Mouse (Mus musculus) MEL (cell line): Measurements from ENCODE around the gene Myo10. TPM values are rescaled to one million over a fixed set of nuclear protein-coding genes. Genes with fewer than 3 reads are reported as not detected.

Experiments
- DNase-seq: peaks from one replicate; pipeline ENCODE4 v3.0.0; 2011; ENCODE audit warnings: low read depth, low spot score
- H3K27ac ChIP-seq: 2 replicates; pipeline ENCODE4 v1.5.1; 2012; ENCODE audit warnings: low read depth, mild to moderate bottlenecking, control low read depth, low read length, moderate library complexity; ENCODE audit not compliant: control insufficient read depth
- H3K27me3 ChIP-seq, 2 experiments: fragments of 150-350 bp in 1 of 2; sonication (generic) in 1 of 2; 2 replicates each; pipeline ENCODE4 v1.6.1; 2012; ENCODE audit warnings: low read length in 2 of 2, mild to moderate bottlenecking in 2 of 2, improper control_type of control experiment in 1 of 2, moderate library complexity in 1 of 2; ENCODE audit not compliant: insufficient read depth in 2 of 2, control insufficient read depth in 1 of 2
- H3K36me3 ChIP-seq, 2 experiments: 2 replicates each; pipeline ENCODE4 v1.6.1; 2012 to 2014; ENCODE audit warnings: low read length in 2 of 2, improper control_type of control experiment in 1 of 2, inconsistent platforms in 1 of 2, mild to moderate bottlenecking in 1 of 2; ENCODE audit not compliant: insufficient read depth in 2 of 2, control insufficient read depth in 1 of 2
- H3K4me1 ChIP-seq, 2 experiments: fragments of 150-350 bp in 1 of 2; sonication (generic) in 1 of 2; 2 replicates each; pipeline ENCODE4 v1.6.1; 2012; ENCODE audit warnings: low read length in 2 of 2, improper control_type of control experiment in 1 of 2, mild to moderate bottlenecking in 1 of 2; ENCODE audit not compliant: insufficient read depth in 2 of 2, control insufficient read depth in 1 of 2
- H3K4me3 ChIP-seq, 2 experiments: fragments of 150-350 bp in 1 of 2; sonication (generic) in 1 of 2; 2 replicates each; pipeline ENCODE4 v1.5.1; 2012; ENCODE audit warnings: low read depth in 2 of 2, low read length in 2 of 2, mild to moderate bottlenecking in 2 of 2, moderate library complexity in 2 of 2, control low read depth in 1 of 2, improper control_type of control experiment in 1 of 2; ENCODE audit not compliant: control insufficient read depth in 1 of 2, insufficient read depth in 1 of 2
- H3K79me2 ChIP-seq: 2 replicates; pipeline ENCODE4 v1.6.1; 2012; ENCODE audit warnings: mild to moderate bottlenecking, low read length, moderate library complexity; ENCODE audit not compliant: control insufficient read depth, poor library complexity, insufficient read depth
- H3K9ac ChIP-seq: 2 replicates; pipeline ENCODE4 v1.6.1; 2012; ENCODE audit warnings: low read depth, mild to moderate bottlenecking, control low read depth, low read length, moderate library complexity; ENCODE audit not compliant: control insufficient read depth, poor library complexity, severe bottlenecking
- H3K9me3 ChIP-seq: fragments of 150-350 bp; sonication (generic); replicated peaks from 2 replicates; pipeline ENCODE4 v1.6.1; 2012; ENCODE audit warnings: mild to moderate bottlenecking, low read length, improper control_type of control experiment, moderate library complexity; ENCODE audit not compliant: insufficient read depth
- CTCF ChIP-seq, 3 experiments: IDR thresholded peaks in 2 of 3; conservative IDR thresholded peaks in 1 of 3; 2 replicates each; pipeline ENCODE4 v1.5.1; 2011 to 2012; ENCODE audit warnings: low read length in 3 of 3, low read depth in 2 of 3, mild to moderate bottlenecking in 2 of 3, improper control_type of control experiment in 1 of 3, inconsistent platforms in 1 of 3, mixed read lengths in 1 of 3, moderate library complexity in 1 of 3; ENCODE audit not compliant: control insufficient read depth in 1 of 3, insufficient read depth in 1 of 3, poor library complexity in 1 of 3, severe bottlenecking in 1 of 3
- E2F4 ChIP-seq: IDR thresholded peaks from 2 replicates; pipeline ENCODE4 v1.6.1; 2011; ENCODE audit warnings: low read depth, low read length, improper control_type of control experiment, borderline replicate concordance
- ELF1 ChIP-seq: IDR thresholded peaks from 2 replicates; pipeline ENCODE4 v1.6.1; 2014; ENCODE audit warnings: low read depth, mild to moderate bottlenecking, inconsistent platforms, low read length, improper control_type of control experiment, moderate library complexity
- ETS1 ChIP-seq: IDR thresholded peaks from 2 replicates; pipeline ENCODE4 v1.6.1; 2012; ENCODE audit warnings: low read depth, mild to moderate bottlenecking, inconsistent platforms, low read length, improper control_type of control experiment, moderate library complexity
- MAZ ChIP-seq: IDR thresholded peaks from 2 replicates; pipeline ENCODE4 v1.6.1; 2012; ENCODE audit warnings: low read depth, mild to moderate bottlenecking, inconsistent platforms, low read length, improper control_type of control experiment
- MEF2A ChIP-seq: IDR thresholded peaks from 2 replicates; pipeline ENCODE4 v1.6.1; 2014; ENCODE audit warnings: low read depth, mild to moderate bottlenecking, inconsistent platforms, low read length, improper control_type of control experiment; ENCODE audit not compliant: poor library complexity, insufficient replicate concordance, severe bottlenecking; ENCODE audit errors: extremely low read depth
- MXI1 ChIP-seq: IDR thresholded peaks from 2 replicates; pipeline ENCODE4 v1.6.1; 2011; ENCODE audit warnings: mild to moderate bottlenecking, low read depth, low read length, improper control_type of control experiment
- MYB ChIP-seq: IDR thresholded peaks from 2 replicates; pipeline ENCODE4 v1.6.1; 2011; ENCODE audit warnings: mild to moderate bottlenecking, low read depth, low read length, improper control_type of control experiment
- NRF1 ChIP-seq: IDR thresholded peaks from 2 replicates; pipeline ENCODE4 v1.6.1; 2014; ENCODE audit warnings: low read depth, mild to moderate bottlenecking, inconsistent platforms, low read length, improper control_type of control experiment, moderate library complexity; ENCODE audit not compliant: poor library complexity, insufficient read depth, severe bottlenecking
- POLR2A ChIP-seq, 2 experiments: IDR thresholded peaks; 2 replicates each; pipeline ENCODE4 v1.6.1; 2011 to 2012; ENCODE audit warnings: low read length in 2 of 2, mild to moderate bottlenecking in 2 of 2, control low read depth in 1 of 2, improper control_type of control experiment in 1 of 2, low read depth in 1 of 2, moderate library complexity in 1 of 2; ENCODE audit not compliant: control insufficient read depth in 1 of 2, insufficient read depth in 1 of 2, poor library complexity in 1 of 2
- RCOR1 ChIP-seq: IDR thresholded peaks from 2 replicates; pipeline ENCODE4 v1.6.1; 2012; ENCODE audit warnings: low read depth, mild to moderate bottlenecking, inconsistent platforms, low read length, improper control_type of control experiment
- TAL1 ChIP-seq: IDR thresholded peaks from 2 replicates; pipeline ENCODE4 v1.6.1; 2012; ENCODE audit warnings: mild to moderate bottlenecking, inconsistent platforms, low read length, moderate library complexity, mixed read lengths
- UBTF ChIP-seq: IDR thresholded peaks from 2 replicates; pipeline ENCODE4 v1.6.1; 2012; ENCODE audit warnings: low read depth, mild to moderate bottlenecking, inconsistent platforms, low read length, improper control_type of control experiment, moderate library complexity, borderline replicate concordance; ENCODE audit not compliant: insufficient read depth
- ZKSCAN1 ChIP-seq: IDR thresholded peaks from 2 replicates; pipeline ENCODE4 v1.6.1; 2012; ENCODE audit warnings: low read depth, mild to moderate bottlenecking, inconsistent platforms, low read length, improper control_type of control experiment, moderate library complexity
- ZMIZ1 ChIP-seq: IDR thresholded peaks from 2 replicates; pipeline ENCODE4 v1.6.1; 2012; ENCODE audit warnings: low read depth, mild to moderate bottlenecking, inconsistent platforms, low read length, improper control_type of control experiment, moderate library complexity
- ZNF384 ChIP-seq: IDR thresholded peaks from 2 replicates; pipeline ENCODE4 v1.6.1; 2012; ENCODE audit warnings: low read depth, mild to moderate bottlenecking, inconsistent platforms, low read length, improper control_type of control experiment
- polyA plus RNA-seq, 2 experiments: library from polyadenylated mRNA; stranded (reverse) in 1 of 2; unstranded in 1 of 2; fragments of >175 nt in 1 of 2; fragments of >200 nt in 1 of 2; gene quantifications; 2 replicates each; pipeline versions ENCODE4 v1.2.1 to v1.2.4; 2012; ENCODE audit warnings: low replicate concordance in 2 of 2, low read depth in 1 of 2; ENCODE audit not compliant: insufficient read length in 2 of 2, insufficient read depth in 1 of 2, missing spikeins in 1 of 2
- total RNA-seq: library from RNA; depleted of rRNA; stranded (reverse); fragments of 300-350 nt; gene quantifications from 2 replicates; pipeline ENCODE4 v1.2.3, GENCODE M21; 2012

Gene Myo10
- total and polyA plus RNA-seq, 3 experiments = 0.01 TPM; not detected in 2

DNA sequence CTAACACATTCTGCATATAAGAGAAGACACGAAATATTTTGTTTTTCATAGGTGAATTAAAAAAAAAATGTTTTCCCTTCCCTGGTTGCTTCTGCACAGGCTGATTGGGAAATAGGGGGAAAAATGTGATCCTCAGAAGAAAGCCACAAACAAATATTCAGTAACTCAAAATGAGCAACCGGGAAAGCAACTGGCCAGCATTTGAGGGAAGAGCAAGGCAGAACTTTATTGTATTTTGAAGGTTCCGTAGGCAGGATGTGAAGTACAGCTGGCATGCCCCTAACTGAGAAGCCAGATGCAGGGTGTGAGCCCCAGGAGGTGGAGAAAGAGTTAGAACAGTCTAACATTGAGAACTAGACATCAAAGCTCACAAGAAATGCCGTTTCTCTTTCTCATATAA, 44.0 kb upstream of the Myo10 start:
- DNase-seq = no peak
- H3K36me3 ChIP-seq = no peaks in the 10 kb centered on the region
- no peaks in the 10 kb centered on the region for H3K79me2 ChIP-seq
- no peak overlapping the region for H3K9ac ChIP-seq
- no peaks in the 10 kb centered on the region for H3K4me1 ChIP-seq
- no peaks in the 10 kb centered on the region for H3K27me3 ChIP-seq
- no peak overlapping the region for H3K4me3 ChIP-seq
- TF ChIP-seq UBTF (no peak), E2F4 (no peak), ELF1 (no peak), MXI1 (no peak), ZNF384 (no peak), MYB (no peak), CTCF (IDR thresholded peaks at IDR 0.05 in 2 of 3, conservative IDR thresholded peaks at IDR 0.05 in 1 of 3; ENCODE audit: control insufficient read depth in 1 of 3, insufficient read depth in 1 of 3, low read depth in 2 of 3, low read length in 3 of 3, poor library complexity in 1 of 3, severe bottlenecking in 1 of 3) (no peak), MAZ (no peak), RCOR1 (no peak), MEF2A (no peak), ZMIZ1 (no peak), TAL1 (no peak), NRF1 (no peak), ETS1 (no peak), ZKSCAN1 (no peak), POLR2A (IDR thresholded peaks at IDR 0.05; ENCODE audit: control insufficient read depth in 1 of 2, insufficient read depth in 1 of 2, low read depth in 1 of 2, low read length in 2 of 2, poor library complexity in 1 of 2) (no peak)
- TF ChIP-seq, all 39 proteins: peak for 0
- Histone ChIP-seq H3K9me3 (no peaks in the 10 kb centered on the region), H3K27ac (no peak overlapping the region)

DNA sequence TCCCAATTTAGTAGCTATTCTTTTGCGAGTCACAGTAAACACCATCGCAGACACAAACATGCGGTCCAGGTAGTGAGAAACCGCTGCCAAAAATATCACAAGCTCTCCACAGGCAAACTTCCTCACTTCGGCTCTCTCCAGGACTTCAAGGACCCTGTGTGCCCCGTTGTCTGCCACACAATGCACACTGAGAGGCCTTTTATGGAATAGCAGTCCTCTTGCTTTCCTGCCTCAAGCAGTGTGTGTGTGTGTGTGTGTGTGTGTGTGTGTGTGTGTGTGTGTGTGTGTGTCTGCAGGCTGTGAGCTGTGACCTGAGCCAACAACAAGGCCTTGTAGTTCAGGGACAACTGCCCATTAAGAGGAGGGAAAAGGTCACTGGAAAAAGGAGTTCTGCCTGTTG, 41.6 kb upstream of the Myo10 start:
- Histone ChIP-seq H3K9ac (no peak overlapping the region), H3K9me3 (no peaks in the 10 kb centered on the region), H3K36me3 (no peaks in the 10 kb centered on the region), H3K27me3 (no peaks in the 10 kb centered on the region), H3K4me3 (no peak overlapping the region), H3K27ac (no peak overlapping the region), H3K79me2 (no peaks in the 10 kb centered on the region)
- DNase-seq = no peak
- TF ChIP-seq ZMIZ1 (no peak), MYB (no peak)
- TF ChIP-seq, all 39 proteins: peak for 0
- H3K4me1 ChIP-seq = no peaks in the 10 kb centered on the region
